Mouse (Mus musculus): ENCODE data around the gene Gpr22. TPM values are rescaled to one million over a fixed set of nuclear protein-coding genes. Genes with fewer than 3 reads are reported as not detected.

Gene Gpr22
- polyA plus RNA-seq, 1 experiment from 2014 or later: 8.2 TPM

DNA sequence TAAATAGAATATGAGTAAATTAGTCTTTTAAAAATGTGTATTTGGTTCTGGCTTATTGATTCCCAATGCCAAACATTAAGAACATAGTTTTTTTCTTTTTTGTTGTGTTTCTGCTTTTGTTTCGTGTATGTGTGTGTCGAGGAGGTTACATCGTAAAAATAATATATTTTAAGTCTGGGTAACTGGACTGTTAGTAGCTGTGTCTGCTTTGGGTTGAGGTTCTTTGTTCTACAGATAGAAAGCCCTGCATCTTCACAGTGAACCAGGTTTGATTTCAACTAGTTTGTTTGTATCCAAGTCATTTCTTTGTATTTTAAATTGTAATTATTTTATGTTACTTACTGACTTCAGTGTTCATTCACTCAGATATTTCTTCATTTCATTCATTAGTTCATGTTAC is 323 bp upstream of the Gpr22 start:
- no peak overlapping the region for H3K27ac ChIP-seq
- no peaks in the 10 kb centered on the region for H3K36me3 ChIP-seq
- peaks cover 8% of the 10 kb centered on the region for H3K4me1 ChIP-seq (replicated peaks)
- no peak overlapping the region for H3K4me3 ChIP-seq
- H3K9ac ChIP-seq: no peak overlapping the region
- WGBS: 86% methylated on average over 3 of the region's 3 CpGs
- ATAC-seq (replicated peaks; ENCODE audit: insufficient number of reproducible peaks, insufficient read depth, low FRiP score, low read depth): no peak
- peak overlapping the region; percentile 59 for H3K4me2 ChIP-seq
- H3K9me3 ChIP-seq (replicated peaks): no peaks in the 10 kb centered on the region
- H3K27me3 ChIP-seq: no peaks in the 10 kb centered on the region

DNA sequence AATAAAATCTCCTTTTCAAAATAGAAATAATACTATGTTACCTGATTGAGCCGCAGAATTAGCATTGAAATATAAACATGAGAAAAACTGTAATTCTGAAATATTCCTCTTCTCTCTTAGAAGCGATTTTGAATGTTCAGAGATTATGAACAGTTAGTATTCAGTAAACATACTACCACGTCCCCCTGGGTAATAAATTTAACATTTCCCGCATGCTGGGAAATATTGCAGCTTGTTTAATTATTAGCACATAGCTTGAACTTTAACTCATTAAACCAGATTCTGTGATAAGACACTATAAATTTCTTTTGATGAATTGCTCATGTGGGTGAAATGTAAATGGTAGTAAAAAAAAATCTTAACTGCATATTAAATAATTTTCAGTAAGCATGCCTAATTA is 1.0 kb downstream of the Gpr22 start:
- WGBS: 70% methylated on average over 4 of the region's 4 CpGs
- H3K4me1 ChIP-seq (replicated peaks): peaks cover 4% of the 10 kb centered on the region; the same call in 1 of the 2 replicates
- no peak overlapping the region for H3K9ac ChIP-seq

DNA sequence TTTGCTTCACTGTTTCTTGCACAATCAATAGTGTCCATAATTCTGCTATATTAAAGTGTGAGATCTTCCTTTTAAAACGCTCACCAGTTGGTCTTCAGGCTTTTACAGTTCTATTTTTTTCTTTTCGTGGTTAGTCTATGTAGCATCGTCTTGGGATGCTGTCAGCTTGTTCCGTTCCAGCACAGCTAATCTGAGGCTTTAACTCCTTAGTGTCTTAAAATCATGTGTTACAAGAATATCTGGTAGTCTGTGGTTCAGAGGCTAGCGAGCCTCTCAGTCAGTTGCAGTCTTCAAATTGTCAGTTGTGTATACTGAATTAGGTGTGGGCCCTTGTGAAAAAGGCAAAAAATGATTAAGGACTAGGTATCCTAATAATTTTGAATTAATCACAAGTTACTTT is 1.5 kb downstream of the Gpr22 start:
- peaks cover 3% of the 10 kb centered on the region; the same call in 1 of the 2 replicates for H3K4me1 ChIP-seq (replicated peaks)
- H3K27me3 ChIP-seq: no peaks in the 10 kb centered on the region
- no peak overlapping the region for H3K27ac ChIP-seq
- 31% methylated on average over 5 of the region's 5 CpGs for WGBS
- H3K9ac ChIP-seq: 0 out of 2 replicates have a peak overlapping the region, but pooled peaks have one; percentile 46
- no peaks in the 10 kb centered on the region for H3K9me3 ChIP-seq (replicated peaks)
- H3K4me2 ChIP-seq: peak overlapping the region; percentile 49
- no peak for ATAC-seq (replicated peaks; ENCODE audit: insufficient number of reproducible peaks, insufficient read depth, low FRiP score, low read depth)
- H3K4me3 ChIP-seq: peak overlapping the region; percentile 39
- H3K36me3 ChIP-seq: no peaks in the 10 kb centered on the region

More for the DNA sequence above, 1.0 kb downstream of the Gpr22 start:
- H3K27me3 ChIP-seq: no peaks in the 10 kb centered on the region
- H3K36me3 ChIP-seq: no peaks in the 10 kb centered on the region
- no peak for ATAC-seq (replicated peaks; ENCODE audit: insufficient number of reproducible peaks, insufficient read depth, low FRiP score, low read depth)
- H3K27ac ChIP-seq: no peak overlapping the region
- peak overlapping the region; percentile 49; the same call in 1 of the 2 replicates for H3K4me2 ChIP-seq
- no peaks in the 10 kb centered on the region for H3K9me3 ChIP-seq (replicated peaks)
- no peak overlapping the region for H3K4me3 ChIP-seq

DNA sequence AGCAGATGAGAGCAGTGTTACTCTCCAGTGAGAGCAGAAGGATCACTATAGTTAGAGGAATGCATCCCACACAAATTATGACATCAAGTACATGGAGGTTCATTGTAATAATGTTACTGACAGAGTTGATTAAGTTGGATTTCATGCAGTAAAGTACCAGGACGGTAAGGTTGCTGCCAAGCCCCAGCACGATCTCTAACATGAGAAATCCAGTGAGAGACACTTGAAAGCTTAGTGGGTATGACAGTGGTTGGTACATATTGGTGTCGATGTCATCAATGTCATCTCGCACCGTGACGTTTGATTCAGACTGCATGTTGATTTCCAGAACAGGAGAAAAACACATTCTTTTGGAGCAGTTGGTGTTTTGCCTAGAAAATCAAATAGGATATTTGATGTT is 4.1 kb downstream of the Gpr22 start:
- Histone ChIP-seq H3K36me3 (no peaks in the 10 kb centered on the region), H3K9me3 (replicated peaks) (no peaks in the 10 kb centered on the region), H3K27ac (peak overlapping the region; percentile 44; the same call in 1 of the 2 replicates), H3K27me3 (no peaks in the 10 kb centered on the region), H3K4me1 (replicated peaks) (peaks cover 2% of the 10 kb centered on the region), H3K9ac (no peak overlapping the region), H3K4me2 (peak overlapping the region; percentile 19), H3K4me3 (no peak overlapping the region)
- 65% methylated on average over 6 of the region's 6 CpGs for WGBS
- ATAC-seq (replicated peaks; ENCODE audit: insufficient number of reproducible peaks, insufficient read depth, low FRiP score, low read depth): no peak

DNA sequence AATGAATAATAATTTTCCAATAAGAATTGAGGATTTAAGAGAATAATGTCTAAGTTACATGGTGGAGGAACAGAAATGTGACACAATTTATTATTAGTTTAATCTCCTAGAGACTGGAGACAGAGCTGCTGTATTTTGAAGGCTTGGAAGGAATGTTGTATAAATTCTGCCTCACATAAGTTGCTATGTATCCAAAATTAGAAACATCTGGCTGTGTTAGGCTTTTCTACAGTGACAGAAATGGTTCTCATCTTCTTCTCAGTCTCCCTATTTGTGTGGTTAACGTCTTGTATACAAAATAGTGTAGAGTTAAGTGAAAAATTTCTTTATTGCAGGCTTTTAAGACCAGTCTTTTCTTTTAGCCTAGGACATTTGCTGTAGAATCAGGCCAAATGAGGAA is 6.2 kb downstream of the Gpr22 start:
- ATAC-seq (replicated peaks; ENCODE audit: insufficient number of reproducible peaks, insufficient read depth, low FRiP score, low read depth): no peak
- H3K4me3 ChIP-seq: no peak overlapping the region
- WGBS: 51% methylated on average over 1 of the region's 1 CpGs
- H3K9ac ChIP-seq: no peak overlapping the region
- H3K4me1 ChIP-seq (replicated peaks): peaks cover 6% of the 10 kb centered on the region
- H3K4me2 ChIP-seq: 0 out of 2 replicates have a peak overlapping the region, but pooled peaks have one; percentile 15
- no peaks in the 10 kb centered on the region for H3K36me3 ChIP-seq
- no peaks in the 10 kb centered on the region for H3K9me3 ChIP-seq (replicated peaks)
- no peaks in the 10 kb centered on the region for H3K27me3 ChIP-seq
- peak overlapping the region; percentile 75 for H3K27ac ChIP-seq

DNA sequence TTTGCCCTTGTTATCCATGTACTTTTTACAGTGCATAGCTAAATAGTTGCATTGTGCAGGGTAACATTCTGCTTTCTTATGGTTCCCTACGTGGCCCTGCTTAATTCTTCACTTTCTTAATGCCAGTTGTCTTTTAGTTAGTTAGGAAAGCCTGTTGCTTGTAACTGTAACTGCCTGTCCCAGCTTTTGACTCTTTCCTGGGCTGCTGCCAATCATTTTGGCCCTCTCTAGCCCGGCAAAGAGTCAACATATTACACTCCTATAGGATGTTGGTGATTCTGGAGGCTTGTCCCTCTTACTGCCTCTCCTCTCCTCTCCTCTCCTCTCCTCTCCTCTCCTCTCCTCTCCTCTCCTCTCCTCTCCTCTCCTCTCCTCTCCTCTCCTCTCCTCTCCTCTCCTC is 7.6 kb downstream of the Gpr22 start:
- Histone ChIP-seq H3K4me3 (no peak overlapping the region), H3K36me3 (no peaks in the 10 kb centered on the region), H3K4me1 (replicated peaks) (peaks cover 6% of the 10 kb centered on the region), H3K9ac (no peak overlapping the region), H3K9me3 (replicated peaks) (no peaks in the 10 kb centered on the region), H3K27me3 (no peaks in the 10 kb centered on the region), H3K4me2 (no peak overlapping the region), H3K27ac (peak overlapping the region; percentile 63)
- ATAC-seq (replicated peaks; ENCODE audit: insufficient number of reproducible peaks, insufficient read depth, low FRiP score, low read depth): no peak
- WGBS: 26% methylated on average over 2 of the region's 2 CpGs

DNA sequence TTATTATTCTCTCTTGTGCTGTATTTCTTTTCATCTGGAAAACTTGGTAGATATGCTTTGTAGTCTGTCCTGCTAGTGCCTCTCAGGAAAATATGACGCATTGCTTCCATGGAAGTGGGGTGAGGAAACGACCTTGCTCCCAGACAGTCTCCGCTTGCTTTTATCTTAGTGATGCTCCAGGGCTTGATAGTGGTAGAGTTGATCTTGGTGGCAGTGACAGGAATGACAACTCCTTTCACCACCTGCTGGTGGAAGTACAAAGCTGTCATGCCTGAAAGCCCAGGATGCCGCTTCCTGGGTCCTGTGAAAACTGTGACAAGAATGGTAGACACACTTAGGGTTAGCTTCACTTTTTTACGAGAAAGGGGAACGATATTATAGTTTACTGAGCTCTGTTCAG is 9.8 kb downstream of the Gpr22 start:
- no peaks in the 10 kb centered on the region for H3K36me3 ChIP-seq
- H3K9ac ChIP-seq: no peak overlapping the region
- H3K27me3 ChIP-seq: no peaks in the 10 kb centered on the region
- peak; percentile 86 for ATAC-seq (replicated peaks; ENCODE audit: insufficient number of reproducible peaks, insufficient read depth, low FRiP score, low read depth)
- H3K4me2 ChIP-seq: peak overlapping the region; percentile 32
- no peaks in the 10 kb centered on the region for H3K9me3 ChIP-seq (replicated peaks)
- peaks cover 4% of the 10 kb centered on the region for H3K4me1 ChIP-seq (replicated peaks)
- no peak overlapping the region for H3K4me3 ChIP-seq
- 37% methylated on average over 6 of the region's 6 CpGs for whole genome bisulfite sequencing
- peak overlapping the region; percentile 74 for H3K27ac ChIP-seq

DNA sequence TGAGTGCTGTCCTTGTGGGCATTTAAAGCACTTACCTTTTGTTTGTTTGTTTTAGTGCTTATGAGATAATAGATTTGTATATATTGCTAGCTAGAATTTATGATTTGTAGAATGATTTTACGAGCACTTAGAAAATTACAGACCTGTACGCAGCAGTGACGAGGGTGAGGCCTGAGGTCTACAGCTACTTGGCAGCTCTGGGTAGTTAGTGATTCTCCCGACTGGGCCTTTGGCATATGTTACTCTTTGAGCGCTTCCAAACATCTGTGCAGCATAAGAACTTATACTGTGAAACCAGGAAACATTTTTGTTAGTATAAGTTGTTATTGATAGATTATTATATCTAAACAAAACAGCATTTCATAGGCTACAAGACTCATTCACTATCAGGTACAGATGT is 12.3 kb downstream of the Gpr22 start:
- no peak overlapping the region for H3K9ac ChIP-seq
- H3K4me1 ChIP-seq (replicated peaks): peaks cover 4% of the 10 kb centered on the region
- H3K9me3 ChIP-seq (replicated peaks): peaks cover 4% of the 10 kb centered on the region; the same call in 1 of the 2 replicates
- 69% methylated on average over 5 of the region's 5 CpGs for WGBS
- peaks cover 9% of the 10 kb centered on the region for H3K36me3 ChIP-seq
- no peak overlapping the region for H3K4me2 ChIP-seq
- H3K27me3 ChIP-seq: no peaks in the 10 kb centered on the region
- H3K4me3 ChIP-seq: no peak overlapping the region
- peak overlapping the region; percentile 26; the same call in 1 of the 2 replicates for H3K27ac ChIP-seq
- no peak for ATAC-seq (replicated peaks; ENCODE audit: insufficient number of reproducible peaks, insufficient read depth, low FRiP score, low read depth)

DNA sequence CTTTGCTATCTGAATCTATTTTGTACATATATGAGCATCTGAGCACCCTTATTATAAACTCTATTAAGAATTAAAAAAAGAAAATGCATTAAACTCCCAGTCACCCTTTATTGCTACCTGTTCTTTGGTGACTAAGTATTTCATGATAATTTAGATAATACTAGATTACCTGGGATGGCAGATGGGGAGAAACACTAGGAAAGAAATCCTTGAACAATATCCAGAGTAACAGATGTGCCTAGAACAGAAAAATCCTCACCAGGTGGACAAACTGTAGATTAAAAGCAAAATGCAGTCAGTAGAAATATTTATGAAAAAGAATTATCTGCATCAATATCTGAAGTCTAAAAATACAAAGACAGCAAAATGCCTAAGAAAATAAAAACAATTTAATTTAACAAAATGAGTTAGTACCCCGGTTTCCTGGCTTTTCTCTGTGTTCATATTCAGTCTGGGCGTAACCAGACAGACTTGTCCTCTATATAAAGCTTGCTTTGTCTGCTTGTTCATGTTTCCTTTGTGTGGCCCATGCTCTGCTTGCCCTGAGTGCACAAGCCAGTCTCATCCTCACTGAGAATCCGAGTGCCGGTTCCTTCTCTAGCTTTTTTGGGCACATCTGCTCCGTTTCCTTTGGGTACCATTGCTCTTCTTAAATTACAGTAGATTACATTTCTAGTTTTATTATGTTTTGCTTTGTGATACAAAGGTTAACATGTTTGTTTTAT is 13.0 kb downstream of the Gpr22 start:
- WGBS: 66% methylated on average over 5 of the region's 5 CpGs
- H3K9ac ChIP-seq: no peak overlapping the region; the same call in 1 of the 2 replicates

DNA sequence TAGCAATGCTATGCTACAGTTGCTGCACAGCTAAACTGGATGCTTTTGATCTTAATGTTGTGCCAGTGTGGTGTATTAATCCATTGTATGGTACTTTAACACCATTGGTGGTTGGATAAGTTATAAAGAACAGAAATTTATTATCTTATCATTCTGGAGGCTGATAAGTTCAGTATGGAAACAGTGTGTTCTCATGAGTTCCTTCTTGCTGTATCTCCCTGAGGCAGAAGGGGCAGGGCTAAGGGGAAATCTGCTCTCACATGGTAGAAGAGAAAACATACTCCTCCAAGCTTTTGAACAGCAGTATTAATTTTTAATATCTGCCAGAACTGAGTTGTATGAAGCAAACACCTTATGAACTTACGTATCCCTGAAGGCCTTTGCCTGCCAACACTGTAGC is 20.5 kb downstream of the Gpr22 start:
- no peak overlapping the region for H3K27ac ChIP-seq
- H3K9ac ChIP-seq: no peak overlapping the region
- H3K9me3 ChIP-seq (replicated peaks): peaks cover 4% of the 10 kb centered on the region; the same call in 1 of the 2 replicates
- H3K27me3 ChIP-seq: no peaks in the 10 kb centered on the region
- no peak overlapping the region for H3K4me3 ChIP-seq
- peaks cover 5% of the 10 kb centered on the region for H3K4me1 ChIP-seq (replicated peaks)
- no peak for ATAC-seq (replicated peaks; ENCODE audit: insufficient number of reproducible peaks, insufficient read depth, low FRiP score, low read depth)
- H3K36me3 ChIP-seq: peaks cover 9% of the 10 kb centered on the region
- WGBS: 67% methylated on average over 1 of the region's 1 CpGs
- H3K4me2 ChIP-seq: no peak overlapping the region

More for the DNA sequence above, 13.0 kb downstream of the Gpr22 start:
- ATAC-seq (replicated peaks; ENCODE audit: insufficient number of reproducible peaks, insufficient read depth, low FRiP score, low read depth): no peak
- Histone ChIP-seq H3K4me1 (replicated peaks) (peaks cover 4% of the 10 kb centered on the region), H3K4me3 (no peak overlapping the region), H3K27ac (0 out of 2 replicates have a peak overlapping the region, but pooled peaks have one; percentile 26), H3K4me2 (no peak overlapping the region), H3K9me3 (replicated peaks) (peaks cover 4% of the 10 kb centered on the region; the same call in 1 of the 2 replicates), H3K36me3 (peaks cover 9% of the 10 kb centered on the region), H3K27me3 (no peaks in the 10 kb centered on the region)

DNA sequence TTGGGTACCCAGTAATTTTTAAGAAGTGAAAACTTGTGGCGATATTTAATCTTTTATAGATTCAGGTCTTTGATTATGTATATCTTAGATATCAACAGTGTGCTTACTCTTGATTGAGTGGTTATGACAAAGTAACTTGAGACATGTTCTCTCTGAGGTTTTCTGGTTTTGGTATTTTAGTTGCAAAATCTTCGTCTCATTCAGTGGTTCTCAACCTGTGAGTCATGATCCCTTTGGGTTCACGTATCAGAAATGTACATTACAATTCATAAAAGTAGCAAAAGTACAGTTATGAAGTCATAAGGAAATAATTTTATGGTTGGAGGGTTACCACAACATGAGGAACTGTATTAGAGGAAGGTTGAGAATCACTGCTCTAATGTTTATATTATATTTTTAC is 27.1 kb downstream of the Gpr22 start:
- H3K4me2 ChIP-seq: no peak overlapping the region
- H3K36me3 ChIP-seq: 0 out of 2 replicates have a peak, but pooled peaks cover 8% of the 10 kb centered on the region
- no peaks in the 10 kb centered on the region for H3K4me1 ChIP-seq (replicated peaks)
- H3K4me3 ChIP-seq: no peak overlapping the region
- H3K27me3 ChIP-seq: no peaks in the 10 kb centered on the region
- H3K9me3 ChIP-seq (replicated peaks): no peaks in the 10 kb centered on the region
- no peak overlapping the region for H3K27ac ChIP-seq
- no peak overlapping the region for H3K9ac ChIP-seq
- no peak for ATAC-seq (replicated peaks; ENCODE audit: insufficient number of reproducible peaks, insufficient read depth, low FRiP score, low read depth)
- 91% methylated on average over 3 of the region's 3 CpGs for WGBS

DNA sequence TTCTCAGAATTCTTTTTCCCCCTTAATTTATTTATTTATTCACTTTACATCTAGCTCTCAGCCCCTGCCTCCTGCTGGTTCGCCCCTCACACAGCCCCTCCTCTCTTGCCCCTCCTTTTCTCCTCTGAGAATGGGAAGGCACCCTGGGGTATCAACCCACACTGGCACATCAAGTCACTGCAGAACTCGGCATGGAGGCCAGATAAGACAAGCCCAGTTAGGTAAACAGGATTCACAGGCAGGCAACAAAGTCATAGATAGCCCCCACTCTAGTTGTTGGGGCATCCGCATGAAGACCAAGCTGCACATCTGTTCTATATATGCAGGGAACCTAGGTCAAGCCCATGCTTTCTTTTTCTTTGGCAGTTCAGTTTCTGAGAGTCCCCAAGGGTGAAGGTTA is 46.6 kb downstream of the Gpr22 start:
- Histone ChIP-seq H3K27ac (no peak overlapping the region), H3K4me1 (replicated peaks) (no peaks in the 10 kb centered on the region), H3K4me2 (no peak overlapping the region), H3K27me3 (no peaks in the 10 kb centered on the region), H3K4me3 (no peak overlapping the region), H3K9ac (no peak overlapping the region), H3K9me3 (replicated peaks) (no peaks in the 10 kb centered on the region), H3K36me3 (peaks cover 32% of the 10 kb centered on the region)
- no peak for ATAC-seq (replicated peaks; ENCODE audit: insufficient number of reproducible peaks, insufficient read depth, low FRiP score, low read depth)
- WGBS: 63% methylated on average over 3 of the region's 3 CpGs

All from heart, embryonic 15.5 days (tissue).